Mouse (Mus musculus): ENCODE measurements at regions not wholly inside any gene's neighbourhood (a gene's known extent, or its start where the extent isn't known, plus 50 kb on each side); places are given as distances from the start of the nearest gene placed in this dataset.

DNA sequence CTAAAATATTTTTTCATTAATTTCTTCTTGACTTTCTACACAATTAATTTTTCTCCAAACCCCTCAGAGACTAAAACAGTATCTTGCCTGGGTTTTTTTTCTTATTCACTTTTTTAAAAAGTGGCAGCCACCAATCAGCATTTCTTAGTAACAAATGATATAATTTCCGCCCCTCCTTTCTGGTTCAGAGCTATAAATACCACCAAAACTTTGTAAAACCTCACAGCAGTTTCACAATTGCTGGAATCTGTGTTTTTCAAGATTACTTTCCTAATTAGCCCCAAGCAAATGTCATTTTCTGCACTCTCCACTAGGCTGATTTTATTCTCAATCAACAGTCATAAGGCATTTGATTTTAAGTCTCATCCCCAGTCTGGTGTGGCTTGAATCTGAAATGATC, 98.3 kb upstream of the Dap start:
- TF ChIP-seq CTCF (IDR thresholded peaks at IDR 0.05; ENCODE audit: low read depth), result no peak
- TF ChIP-seq EP300 (IDR thresholded peaks at IDR 0.05; ENCODE audit: low read depth), result no peak
